Mouse (Mus musculus): ENCODE measurements around the gene Txnrd1. TPM values are rescaled to one million over a fixed set of nuclear protein-coding genes. Genes with fewer than 3 reads are reported as not detected.

The Txnrd1 gene
- total RNA-seq, 2 experiments from 2014 or later, result 45.6 to 48.6 TPM

- peak; percentile 61 to 62 for DNase-seq (ENCODE audit: low spot score in 2 of 2)
- intact Hi-C loops (cut with DNase I), result no loop called here
These were observed 60.3 kb downstream of the Txnrd1 start for GRCm38 (mm10) chr10:82893872-82894650.

- no peak for DNase-seq (ENCODE audit: low spot score in 2 of 2)
- intact Hi-C loops (cut with DNase I), result no loop called here
These were observed 64.2 kb downstream of the Txnrd1 start for GRCm38 (mm10) chr10:82897936-82898335.

GRCm38 (mm10) chr10:82898893-82899292 lies 65.1 kb downstream of the Txnrd1 start:
- no peak for DNase-seq (ENCODE audit: low spot score in 2 of 2)
- intact Hi-C loops (cut with DNase I), result no loop called here

GRCm38 (mm10) chr10:82899810-82900421 lies 66.2 kb downstream of the Txnrd1 start:
- DNase-seq (ENCODE audit: low spot score in 2 of 2), result no peak
- intact Hi-C loops (cut with DNase I), result loop anchor here (1.0 to 10.0 kb wide), 2 partner anchors 84 to 455 kb away; no protein-coding TSS in a partner anchor

GRCm38 (mm10) chr10:82900546-82900945 lies 66.8 kb downstream of the Txnrd1 start:
- intact Hi-C loops (cut with DNase I), result loop anchor here (1.0 to 10.0 kb wide), 2 partner anchors 84 to 454 kb away; no protein-coding TSS in a partner anchor
- DNase-seq (ENCODE audit: low spot score in 2 of 2), result peak; percentile 44 to 75

GRCm38 (mm10) chr10:82901436-82901835 lies 67.7 kb downstream of the Txnrd1 start:
- DNase-seq (ENCODE audit: low spot score in 2 of 2), result peak; percentile 83 to 86
- intact Hi-C loops (cut with DNase I), result loop anchor here (10.0 kb wide), 1 partner anchor 453 kb away; no protein-coding TSS in a partner anchor

GRCm38 (mm10) chr10:82908526-82908925 lies 74.8 kb downstream of the Txnrd1 start:
- peak in 1 of 2 experiments; percentile 20 for DNase-seq (ENCODE audit: low spot score in 2 of 2)
- intact Hi-C loops (cut with DNase I), result loop anchor here (10.0 kb wide), 1 partner anchor 446 kb away; no protein-coding TSS in a partner anchor

- intact Hi-C loops (cut with DNase I), result loop anchor here (10.0 kb wide), 1 partner anchor 445 kb away; no protein-coding TSS in a partner anchor
- DNase-seq (ENCODE audit: low spot score in 2 of 2), result peak; percentile 77 to 81
These were observed 75.6 kb downstream of the Txnrd1 start for GRCm38 (mm10) chr10:82909382-82909781.

GRCm38 (mm10) chr10:82910198-82910597 lies 76.4 kb downstream of the Txnrd1 start:
- intact Hi-C loops (cut with DNase I), result loop anchor here (2.0 to 5.0 kb wide), 3 partner anchors 197 to 385 kb away; no protein-coding TSS in a partner anchor
- no peak for DNase-seq (ENCODE audit: low spot score in 2 of 2)

GRCm38 (mm10) chr10:82913238-82913637 lies 79.5 kb downstream of the Txnrd1 start:
- intact Hi-C loops (cut with DNase I), result loop anchor here (5.0 kb wide), 2 partner anchors 194 to 284 kb away; no protein-coding TSS in a partner anchor
- no peak for DNase-seq (ENCODE audit: low spot score in 2 of 2)

GRCm38 (mm10) chr10:82913772-82914171 lies 80.0 kb downstream of the Txnrd1 start:
- intact Hi-C loops (cut with DNase I), result loop anchor here (5.0 kb wide), 2 partner anchors 194 to 284 kb away; no protein-coding TSS in a partner anchor
- DNase-seq (ENCODE audit: low spot score in 2 of 2), result no peak

- intact Hi-C loops (cut with DNase I), result loop anchor here (5.0 kb wide), 1 partner anchor 69 kb away; the partner anchor contains the start of gene Chst11
- no peak for DNase-seq (ENCODE audit: low spot score in 2 of 2)
These were observed 84.9 kb downstream of the Txnrd1 start for GRCm38 (mm10) chr10:82918675-82919074.

GRCm38 (mm10) chr10:82919404-82919980 lies 85.7 kb downstream of the Txnrd1 start:
- intact Hi-C loops (cut with DNase I), result loop anchor here (5.0 kb wide), 1 partner anchor 68 kb away; the partner anchor contains the start of gene Chst11
- peak; percentile 62 to 74 for DNase-seq (ENCODE audit: low spot score in 2 of 2)

GRCm38 (mm10) chr10:82923547-82923946 lies 89.8 kb downstream of the Txnrd1 start:
- intact Hi-C loops (cut with DNase I), result no loop called here
- DNase-seq (ENCODE audit: low spot score in 2 of 2), result no peak

- no peak for DNase-seq (ENCODE audit: low spot score in 2 of 2)
- intact Hi-C loops (cut with DNase I), result no loop called here
These were observed 91.0 kb downstream of the Txnrd1 start for GRCm38 (mm10) chr10:82924750-82925149.

GRCm38 (mm10) chr10:82925624-82926023 lies 91.9 kb downstream of the Txnrd1 start:
- DNase-seq (ENCODE audit: low spot score in 2 of 2), result no peak
- intact Hi-C loops (cut with DNase I), result no loop called here

- intact Hi-C loops (cut with DNase I), result no loop called here
- no peak for DNase-seq (ENCODE audit: low spot score in 2 of 2)
These were observed 101.4 kb downstream of the Txnrd1 start for GRCm38 (mm10) chr10:82935018-82935633.

GRCm38 (mm10) chr10:82935774-82936173 lies 102.0 kb downstream of the Txnrd1 start:
- no peak for DNase-seq (ENCODE audit: low spot score in 2 of 2)
- intact Hi-C loops (cut with DNase I), result no loop called here
